Mouse (Mus musculus): ENCODE measurements around the gene Msln. TPM values are rescaled to one million over a fixed set of nuclear protein-coding genes. Genes with fewer than 3 reads are reported as not detected.

Gene Msln
- polyA plus RNA-seq, 1 experiment from 2014 or later, result not detected

GRCm38 (mm10) chr17:25716711-25717637 is 37.2 kb downstream of the Msln start, which contains the start of gene Gng13:
Gng13 (plus strand) TSS chr17:25717171.
- H3K4me2 ChIP-seq, result peak within 1 kb of the TSS; percentile 91
- H3K4me1 ChIP-seq (replicated peaks), result peaks cover 10% of the 10 kb centered on the region
- peak within 1 kb of the TSS; percentile 43 for H3K4me3 ChIP-seq
- no peaks in the 10 kb centered on the region for H3K9me3 ChIP-seq
- peak within 1 kb of the TSS; percentile 47 for H3K9ac ChIP-seq
- ATAC-seq (ENCODE audit: low FRiP score, low read depth), result no peak
- WGBS, result under 1% methylated on average over 41 of the region's 45 CpGs
- peaks cover 30% of the 10 kb centered on the region for H3K27me3 ChIP-seq
- H3K36me3 ChIP-seq, result no peaks in the 10 kb centered on the region
- no peak within 1 kb of the TSS for H3K27ac ChIP-seq (replicated peaks)

- no peaks in the 10 kb centered on the region for H3K9me3 ChIP-seq
- 5% methylated on average over 6 of the region's 6 CpGs for WGBS
- peaks cover 10% of the 10 kb centered on the region for H3K4me1 ChIP-seq (replicated peaks)
- H3K27ac ChIP-seq (replicated peaks), result no peak overlapping the region
- no peak overlapping the region for H3K9ac ChIP-seq
- H3K27me3 ChIP-seq, result peaks cover 30% of the 10 kb centered on the region
- ATAC-seq (ENCODE audit: low FRiP score, low read depth), result no peak
- 0 out of 2 replicates have a peak overlapping the region, but pooled peaks have one; percentile 91 for H3K4me2 ChIP-seq
- H3K36me3 ChIP-seq, result no peaks in the 10 kb centered on the region
- H3K4me3 ChIP-seq, result no peak overlapping the region
Measured at GRCm38 (mm10) chr17:25716130-25716529, 38.0 kb downstream of the Msln start.

- ATAC-seq (ENCODE audit: low FRiP score, low read depth), result no peak
- Histone ChIP-seq H3K4me3 (no peak overlapping the region), H3K36me3 (no peaks in the 10 kb centered on the region), H3K27me3 (peaks cover 30% of the 10 kb centered on the region), H3K9ac (no peak overlapping the region), H3K27ac (replicated peaks) (no peak overlapping the region), H3K4me2 (no peak overlapping the region), H3K4me1 (replicated peaks) (peaks cover 10% of the 10 kb centered on the region), H3K9me3 (no peaks in the 10 kb centered on the region)
- 56% methylated on average over 3 of the region's 3 CpGs for WGBS
Measured at GRCm38 (mm10) chr17:25715627-25716026, 38.6 kb downstream of the Msln start.

GRCm38 (mm10) chr17:25711136-25711535 is 43.0 kb downstream of the Msln start:
- 84% methylated on average over 4 of the region's 4 CpGs for WGBS
- no peak overlapping the region for H3K9ac ChIP-seq
- H3K4me1 ChIP-seq (replicated peaks), result no peaks in the 10 kb centered on the region
- ATAC-seq (ENCODE audit: low FRiP score, low read depth), result no peak
- no peaks in the 10 kb centered on the region for H3K9me3 ChIP-seq
- H3K4me2 ChIP-seq, result no peak overlapping the region
- no peak overlapping the region for H3K27ac ChIP-seq (replicated peaks)
- no peaks in the 10 kb centered on the region for H3K36me3 ChIP-seq
- H3K27me3 ChIP-seq, result peaks cover 7% of the 10 kb centered on the region
- H3K4me3 ChIP-seq, result no peak overlapping the region

GRCm38 (mm10) chr17:25709994-25710393 is 44.2 kb downstream of the Msln start:
- no peak for ATAC-seq (ENCODE audit: low FRiP score, low read depth)
- Histone ChIP-seq H3K9me3 (no peaks in the 10 kb centered on the region), H3K4me2 (no peak overlapping the region), H3K27me3 (no peaks in the 10 kb centered on the region), H3K9ac (no peak overlapping the region), H3K4me3 (no peak overlapping the region), H3K36me3 (no peaks in the 10 kb centered on the region), H3K4me1 (replicated peaks) (no peaks in the 10 kb centered on the region), H3K27ac (replicated peaks) (no peak overlapping the region)
- 95% methylated on average over 2 of the region's 2 CpGs for WGBS

GRCm38 (mm10) chr17:25700863-25701496 is 53.2 kb downstream of the Msln start:
- no peak overlapping the region for H3K9ac ChIP-seq
- ATAC-seq (ENCODE audit: low FRiP score, low read depth), result no peak
- 62% methylated on average over 9 of the region's 9 CpGs for WGBS
- H3K4me3 ChIP-seq, result no peak overlapping the region
- no peaks in the 10 kb centered on the region for H3K4me1 ChIP-seq (replicated peaks)
- no peaks in the 10 kb centered on the region for H3K9me3 ChIP-seq
- H3K36me3 ChIP-seq, result no peaks in the 10 kb centered on the region
- H3K27ac ChIP-seq (replicated peaks), result no peak overlapping the region
- H3K27me3 ChIP-seq, result no peaks in the 10 kb centered on the region
- no peak overlapping the region for H3K4me2 ChIP-seq

Small RNA genes within 50 kb of the gene (microRNA-seq; reads per million reads assigned to microRNA genes)
- gene Gm25083 (not detected), gene Mir6966 (not detected)

Other genes with a start within 250 kb of the Msln start
- gene Sox8, start 183.7 kb downstream of the Msln start, polyA plus RNA-seq (2015; fragmentation: Nextera tagmentation; extraction: Ambion mirVana), result 17.8 and 23.8 TPM in 2 replicates
- gene Lmf1, start 175.3 kb downstream of the Msln start, polyA plus RNA-seq (2015; fragmentation: Nextera tagmentation; extraction: Ambion mirVana), result 23.8 and 25.1 TPM in 2 replicates
- 6.7 and 9.6 TPM in 2 replicates for gene Gng13, start 37.2 kb downstream of the Msln start, polyA plus RNA-seq (2015; fragmentation: Nextera tagmentation; extraction: Ambion mirVana)
- gene Chtf18, start 27.0 kb downstream of the Msln start, polyA plus RNA-seq (2015; fragmentation: Nextera tagmentation; extraction: Ambion mirVana), result 8.2 and 8.8 TPM in 2 replicates
- 28.7 and 30.1 TPM in 2 replicates for gene Rpusd1, start 26.7 kb downstream of the Msln start, polyA plus RNA-seq (2015; fragmentation: Nextera tagmentation; extraction: Ambion mirVana)
- gene Mslnl, start 18.3 kb downstream of the Msln start, polyA plus RNA-seq (2015; fragmentation: Nextera tagmentation; extraction: Ambion mirVana), result 0.05 TPM in 1 of 2 replicates, not detected in the other
- 29.5 and 30.7 TPM in 2 replicates for gene Narfl, start 19.4 kb upstream of the Msln start, polyA plus RNA-seq (2015; fragmentation: Nextera tagmentation; extraction: Ambion mirVana)
- 133 TPM in 2 replicates for gene Haghl, start 31.3 kb upstream of the Msln start, polyA plus RNA-seq (2015; fragmentation: Nextera tagmentation; extraction: Ambion mirVana)
- gene Ccdc78, start 32.2 kb upstream of the Msln start, polyA plus RNA-seq (2015; fragmentation: Nextera tagmentation; extraction: Ambion mirVana), result 0.31 and 0.48 TPM in 2 replicates
- 90.1 and 95.7 TPM in 2 replicates for gene Fam173a, start 38.5 kb upstream of the Msln start, polyA plus RNA-seq (2015; fragmentation: Nextera tagmentation; extraction: Ambion mirVana)
- 2.0 TPM in 1 of 2 replicates, not detected in the other for gene AC134908.4, start 41.3 kb upstream of the Msln start, polyA plus RNA-seq (2015; fragmentation: Nextera tagmentation; extraction: Ambion mirVana)
- 67.2 and 82.2 TPM in 2 replicates for gene Metrn, start 42.8 kb upstream of the Msln start, polyA plus RNA-seq (2015; fragmentation: Nextera tagmentation; extraction: Ambion mirVana)
- 38.2 and 45.0 TPM in 2 replicates for gene Fbxl16, start 54.7 kb upstream of the Msln start, polyA plus RNA-seq (2015; fragmentation: Nextera tagmentation; extraction: Ambion mirVana)
- gene Wdr24, start 69.2 kb upstream of the Msln start, polyA plus RNA-seq (2015; fragmentation: Nextera tagmentation; extraction: Ambion mirVana), result 27.3 and 28.2 TPM in 2 replicates
- 51.1 and 55.0 TPM in 2 replicates for gene Jmjd8, start 74.5 kb upstream of the Msln start, polyA plus RNA-seq (2015; fragmentation: Nextera tagmentation; extraction: Ambion mirVana)
- gene Stub1, start 79.0 kb upstream of the Msln start, polyA plus RNA-seq (2015; fragmentation: Nextera tagmentation; extraction: Ambion mirVana), result 358 and 382 TPM in 2 replicates
- 51.9 and 56.8 TPM in 2 replicates for gene Rhbdl1, start 82.9 kb upstream of the Msln start, polyA plus RNA-seq (2015; fragmentation: Nextera tagmentation; extraction: Ambion mirVana)
- gene Gm20683, start 87.4 kb upstream of the Msln start, polyA plus RNA-seq (2015; fragmentation: Nextera tagmentation; extraction: Ambion mirVana), result 13.8 and 14.0 TPM in 2 replicates
- gene Rhot2, start 90.5 kb upstream of the Msln start, polyA plus RNA-seq (2015; fragmentation: Nextera tagmentation; extraction: Ambion mirVana), result 15.1 and 16.6 TPM in 2 replicates
- 19.0 and 19.9 TPM in 2 replicates for gene Wdr90, start 107.1 kb upstream of the Msln start, polyA plus RNA-seq (2015; fragmentation: Nextera tagmentation; extraction: Ambion mirVana)
- 27.0 and 28.4 TPM in 2 replicates for gene Mcrip2, start 114.4 kb upstream of the Msln start, polyA plus RNA-seq (2015; fragmentation: Nextera tagmentation; extraction: Ambion mirVana)
- gene Mettl26, start 120.7 kb upstream of the Msln start, polyA plus RNA-seq (2015; fragmentation: Nextera tagmentation; extraction: Ambion mirVana), result 58.7 and 64.1 TPM in 2 replicates
- gene Wfikkn1, start 126.5 kb upstream of the Msln start, polyA plus RNA-seq (2015; fragmentation: Nextera tagmentation; extraction: Ambion mirVana), result 0.39 and 0.44 TPM in 2 replicates
- 49.3 and 55.0 TPM in 2 replicates for gene Rab40c, start 165.3 kb upstream of the Msln start, polyA plus RNA-seq (2015; fragmentation: Nextera tagmentation; extraction: Ambion mirVana)
- gene Pigq, start 190.6 kb upstream of the Msln start, polyA plus RNA-seq (2015; fragmentation: Nextera tagmentation; extraction: Ambion mirVana), result 73.9 and 77.2 TPM in 2 replicates
- 0.30 and 0.91 TPM in 2 replicates for gene Nhlrc4, start 190.6 kb upstream of the Msln start, polyA plus RNA-seq (2015; fragmentation: Nextera tagmentation; extraction: Ambion mirVana)
- 2.7 and 5.4 TPM in 2 replicates for gene A930017K11Rik, start 198.2 kb upstream of the Msln start, polyA plus RNA-seq (2015; fragmentation: Nextera tagmentation; extraction: Ambion mirVana)
- gene Capn15, start 231.4 kb upstream of the Msln start, polyA plus RNA-seq (2015; fragmentation: Nextera tagmentation; extraction: Ambion mirVana), result 20.2 and 27.6 TPM in 2 replicates